22 mouse cellular contexts compared by ENCODE assay signal in the genomic region with DNA sequence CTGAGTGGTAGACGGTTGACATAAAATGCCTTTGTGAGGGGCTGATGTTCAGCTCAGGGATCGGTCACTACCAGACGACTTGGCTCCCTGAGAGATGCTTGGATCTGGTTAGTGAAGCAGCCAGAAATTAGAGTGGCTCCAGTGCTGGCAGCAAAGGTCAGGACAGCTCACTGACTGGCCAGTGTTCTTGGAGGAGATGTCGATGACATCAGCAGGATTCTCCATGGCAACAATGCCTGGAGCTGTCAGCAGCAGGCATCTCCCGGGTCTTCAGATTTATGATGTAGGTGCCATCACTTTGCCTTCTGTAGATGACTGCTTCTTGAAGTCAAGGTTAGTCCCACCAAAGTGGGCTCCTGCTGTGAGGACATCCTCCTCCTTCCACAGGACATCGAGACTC. TPM values are rescaled to one million over a fixed set of nuclear protein-coding genes. Genes with fewer than 3 reads are reported as not detected.
DNase-seq lines count a peak whose midpoint lies in the region; ATAC-seq and TF ChIP-seq lines count a peak whose summit lies in the region.
"Had no signal": no experiment of that assay in that cellular context is flagged by ENCODE, and none has a peak within 500 bp of the region (broad histone marks: within the 10 kb centered on the region; RNA-seq: fewer than 3 reads in every experiment).

No protein-coding gene starts in this region.

- no peaks in the 10 kb centered on the region for H3K9me3 ChIP-seq in hindbrain, postnatal 0 days (ENCODE audit: low read length)
- no peaks in the 10 kb centered on the region for H3K9me3 ChIP-seq in hindbrain, embryonic 14.5 days (ENCODE audit: control insufficient read depth, low read length)
- H3K9me3 ChIP-seq: embryonic facial prominence, embryonic 13.5 days; forebrain, embryonic 15.5 days; G1E; heart, embryonic 12.5 days; neural tube, embryonic 12.5 days had no signal

- no peak overlapping the region for H3K9ac ChIP-seq in hindbrain, postnatal 0 days (replicated peaks; ENCODE audit: low read length)
- H3K9ac ChIP-seq in hindbrain, embryonic 14.5 days = no peak overlapping the region
- H3K9ac ChIP-seq: embryonic facial prominence, embryonic 13.5 days; forebrain, embryonic 15.5 days; heart, embryonic 12.5 days; lung, embryonic 14.5 days; neural tube, embryonic 12.5 days had no signal

- peak; percentile 76 for DNase-seq in adrenal gland, adult 2 months
- no peak for DNase-seq in adrenal gland, adult 8-10 months
- peak; percentile 18 for DNase-seq in hindbrain, postnatal 0 days (ENCODE audit: low spot score)
- no peak for DNase-seq in hindbrain, embryonic 14.5 days (ENCODE audit: low spot score)
- peak; percentile 55 for DNase-seq in NIH3T3 (ENCODE audit: low read depth)
- DNase-seq in mesoderm, embryonic 11.5 days (ENCODE audit: low read depth, low spot score) = peak; percentile 30
- no peak for DNase-seq in testis, postnatal 14 days (ENCODE audit: low spot score)
- DNase-seq in yolk sac, embryonic 10.5 days (ENCODE audit: low spot score) = no peak
- DNase-seq: heart, postnatal 14 days; kidney, adult 18-20 months; kidney, postnatal 14 days; lung, embryonic 14.5 days; spleen, adult 18-20 months; thymus, adult 18-20 months had no signal

- no peaks in the 10 kb centered on the region for H3K4me1 ChIP-seq in hindbrain, postnatal 0 days (ENCODE audit: insufficient read depth, low read length)
- H3K4me1 ChIP-seq in hindbrain, embryonic 14.5 days (replicated peaks; ENCODE audit: control insufficient read depth, insufficient read depth, low read length) = no peaks in the 10 kb centered on the region
- H3K4me1 ChIP-seq: forebrain, embryonic 15.5 days; heart, embryonic 12.5 days; neural tube, embryonic 12.5 days had no signal

- H3K4me2 ChIP-seq in hindbrain, postnatal 0 days (ENCODE audit: low read depth, low read length) = no peak overlapping the region
- H3K4me2 ChIP-seq in hindbrain, embryonic 14.5 days (replicated peaks) = no peak overlapping the region
- H3K4me2 ChIP-seq: embryonic facial prominence, embryonic 13.5 days; forebrain, embryonic 15.5 days; heart, embryonic 12.5 days; liver, embryonic 11.5 days; lung, embryonic 14.5 days; midbrain, embryonic 11.5 days; neural tube, embryonic 12.5 days had no signal

- WGBS in hindbrain, postnatal 0 days = 57% methylated on average over 6 of the region's 6 CpGs
- 63% methylated on average over 6 of the region's 6 CpGs for WGBS in hindbrain, embryonic 14.5 days

- no peak for TF ChIP-seq CTCF in hindbrain, postnatal 0 days (IDR thresholded peaks at IDR 0.05; ENCODE audit: low read depth)

- H3K27me3 ChIP-seq in hindbrain, postnatal 0 days (ENCODE audit: insufficient read depth, low read length) = no peaks in the 10 kb centered on the region
- H3K27me3 ChIP-seq in hindbrain, embryonic 14.5 days (ENCODE audit: control insufficient read depth, insufficient read depth, low read length) = no peaks in the 10 kb centered on the region
- H3K27me3 ChIP-seq: embryonic facial prominence, embryonic 13.5 days; forebrain, embryonic 15.5 days; heart, embryonic 12.5 days; neural tube, embryonic 12.5 days had no signal

- no peak overlapping the region for H3K27ac ChIP-seq in hindbrain, postnatal 0 days
- H3K27ac ChIP-seq in hindbrain, embryonic 14.5 days = no peak overlapping the region
- H3K27ac ChIP-seq: embryonic facial prominence, embryonic 13.5 days; forebrain, embryonic 15.5 days; macrophage; neural tube, embryonic 12.5 days had no signal

- H3K36me3 ChIP-seq in hindbrain, postnatal 0 days (ENCODE audit: insufficient read depth, low read length) = no peaks in the 10 kb centered on the region
- no peaks in the 10 kb centered on the region for H3K36me3 ChIP-seq in hindbrain, embryonic 14.5 days (replicated peaks; ENCODE audit: control insufficient read depth, insufficient read depth)
- H3K36me3 ChIP-seq: embryonic facial prominence, embryonic 13.5 days; forebrain, embryonic 15.5 days; G1E; heart, embryonic 12.5 days; neural tube, embryonic 12.5 days had no signal

- ATAC-seq in hindbrain, postnatal 0 days = peak; percentile 75
- ATAC-seq in hindbrain, embryonic 14.5 days (ENCODE audit: low FRiP score) = no peak
- ATAC-seq: forebrain, embryonic 15.5 days had no signal

- no peak overlapping the region for H3K4me3 ChIP-seq in hindbrain, postnatal 0 days (ENCODE audit: low read length)
- H3K4me3 ChIP-seq in hindbrain, embryonic 14.5 days (replicated peaks; ENCODE audit: low read length) = no peak overlapping the region
- H3K4me3 ChIP-seq: embryonic facial prominence, embryonic 13.5 days; forebrain, embryonic 15.5 days; heart, embryonic 12.5 days; neural tube, embryonic 12.5 days had no signal

RNA-seq across cellular contexts. Expression of gene Ppm1a, which starts 16.1 kb away (rescaled TPM):
- total RNA-seq in adrenal gland, adult 2 months (2021) = 100 to 1,000 TPM; 232 to 265 TPM
- polyA plus RNA-seq in adrenal gland, adult 2 months (2012; rRNA removed) = 39.0 and 48.1 TPM in 2 replicates
- total RNA-seq in adrenal gland, adult 8-10 months (2022) = 100 to 1,000 TPM; 249 to 301 (median 265) TPM
- 116 and 126 TPM in 2 replicates for total RNA-seq in hindbrain, postnatal 0 days (2014; rRNA removed)
- polyA plus RNA-seq in hindbrain, postnatal 0 days (2015; fragmentation: Nextera tagmentation; extraction: Ambion mirVana) = 75.4 and 79.1 TPM in 2 replicates
- polyA plus RNA-seq in hindbrain, embryonic 14.5 days (2014; fragmentation: Nextera tagmentation; extraction: Ambion mirVana) = 109 and 125 TPM in 2 replicates

Comparison
In these comparisons a context has a peak if more than half of its experiments do, and no peak if none do; other contexts are left out.
1. DNase-seq: peak in adrenal gland, adult 2 months (single experiment), hindbrain, postnatal 0 days (single experiment), NIH3T3 (single experiment) and mesoderm, embryonic 11.5 days (single experiment); none in adrenal gland, adult 8-10 months (single experiment), hindbrain, embryonic 14.5 days (single experiment), testis, postnatal 14 days (single experiment) and yolk sac, embryonic 10.5 days (single experiment).